Mouse (Mus musculus): Measurements from ENCODE around the gene Tbl1x. TPM values are rescaled to one million over a fixed set of nuclear protein-coding genes. Genes with fewer than 3 reads are reported as not detected.

The Tbl1x gene
- total and polyA plus RNA-seq, 3 experiments, result 14.7 to 32.5 (median 30.7) TPM

- H3K4me1 ChIP-seq (ENCODE audit: control insufficient read depth, insufficient read depth, low read length), result peaks cover 8% of the 10 kb centered on the region
- intact Hi-C loops (cut with DNase I), result no loop called here
- peaks cover 2% of the 10 kb centered on the region; the same call in 1 of the 2 replicates for H3K79me2 ChIP-seq (replicated peaks; ENCODE audit: control insufficient read depth, insufficient read depth, low read length)
- no peak overlapping the region for H3K4me3 ChIP-seq
- DNase-seq, result peak in 1 of 2 experiments; percentile 51
- H3K36me3 ChIP-seq (ENCODE audit: control insufficient read depth, insufficient read depth, low read length), result no peaks in the 10 kb centered on the region
- H3K27ac ChIP-seq, result no peak overlapping the region
- H3K27me3 ChIP-seq (ENCODE audit: control insufficient read depth, insufficient read depth, low read length), result no peaks in the 10 kb centered on the region
- no peak overlapping the region for H3K9ac ChIP-seq (ENCODE audit: low read depth, low read length)
- TF ChIP-seq CTCF (IDR thresholded peaks at IDR 0.05) (no peak), EP300 (IDR thresholded peaks at IDR 0.05; ENCODE audit: insufficient read depth, low read depth, low read length) (0 out of 2 replicates have a peak, but pooled peaks have one; percentile 17)
Measured at GRCm38 (mm10) chrX:77559199-77559881, 48.5 kb downstream of the Tbl1x start.

GRCm38 (mm10) chrX:77563616-77564015 lies 52.8 kb downstream of the Tbl1x start:
- intact Hi-C loops (cut with DNase I), result no loop called here
- no peak overlapping the region for H3K27ac ChIP-seq
- no peak for DNase-seq
- H3K4me1 ChIP-seq (ENCODE audit: control insufficient read depth, insufficient read depth, low read length), result peaks cover 10% of the 10 kb centered on the region
- no peak for TF ChIP-seq POLR2A (IDR thresholded peaks at IDR 0.05; ENCODE audit: insufficient read depth, low read depth, low read length)
- no peak for TF ChIP-seq CTCF (IDR thresholded peaks at IDR 0.05)
- no peak for TF ChIP-seq EP300 (IDR thresholded peaks at IDR 0.05; ENCODE audit: insufficient read depth, low read depth, low read length)
- H3K27me3 ChIP-seq (ENCODE audit: control insufficient read depth, insufficient read depth, low read length), result no peaks in the 10 kb centered on the region
- no peak overlapping the region for H3K9ac ChIP-seq (ENCODE audit: low read depth, low read length)
- H3K79me2 ChIP-seq (replicated peaks; ENCODE audit: control insufficient read depth, insufficient read depth, low read length), result 0 out of 2 replicates have a peak, but pooled peaks cover 2% of the 10 kb centered on the region
- WGBS, result 69% methylated on average over 2 of the region's 2 CpGs
- H3K4me3 ChIP-seq, result no peak overlapping the region
- H3K36me3 ChIP-seq (ENCODE audit: control insufficient read depth, insufficient read depth, low read length), result no peaks in the 10 kb centered on the region

GRCm38 (mm10) chrX:77566739-77567138 lies 55.9 kb downstream of the Tbl1x start:
- no peak for DNase-seq
- no peaks in the 10 kb centered on the region for H3K36me3 ChIP-seq (ENCODE audit: control insufficient read depth, insufficient read depth, low read length)
- H3K9ac ChIP-seq (ENCODE audit: low read depth, low read length), result no peak overlapping the region
- no peak overlapping the region for H3K4me3 ChIP-seq
- H3K27ac ChIP-seq, result no peak overlapping the region
- intact Hi-C loops (cut with DNase I), result no loop called here
- TF ChIP-seq CTCF (IDR thresholded peaks at IDR 0.05) (no peak), POLR2A (IDR thresholded peaks at IDR 0.05; ENCODE audit: insufficient read depth, low read depth, low read length) (no peak), EP300 (IDR thresholded peaks at IDR 0.05; ENCODE audit: insufficient read depth, low read depth, low read length) (no peak)
- H3K27me3 ChIP-seq (ENCODE audit: control insufficient read depth, insufficient read depth, low read length), result no peaks in the 10 kb centered on the region
- no peaks in the 10 kb centered on the region for H3K79me2 ChIP-seq (replicated peaks; ENCODE audit: control insufficient read depth, insufficient read depth, low read length)
- WGBS, result 83% methylated on average over 1 of the region's 1 CpGs
- H3K4me1 ChIP-seq (ENCODE audit: control insufficient read depth, insufficient read depth, low read length), result peaks cover 6% of the 10 kb centered on the region

- WGBS, result 53% methylated on average over 2 of the region's 2 CpGs
- Histone ChIP-seq H3K27ac (no peak overlapping the region), H3K36me3 (ENCODE audit: control insufficient read depth, insufficient read depth, low read length) (no peaks in the 10 kb centered on the region), H3K79me2 (replicated peaks; ENCODE audit: control insufficient read depth, insufficient read depth, low read length) (no peaks in the 10 kb centered on the region), H3K4me1 (ENCODE audit: control insufficient read depth, insufficient read depth, low read length) (peaks cover 2% of the 10 kb centered on the region), H3K27me3 (ENCODE audit: control insufficient read depth, insufficient read depth, low read length) (no peaks in the 10 kb centered on the region), H3K9ac (ENCODE audit: low read depth, low read length) (no peak overlapping the region), H3K4me3 (no peak overlapping the region)
- intact Hi-C loops (cut with DNase I), result no loop called here
- no peak for DNase-seq
- TF ChIP-seq POLR2A (IDR thresholded peaks at IDR 0.05; ENCODE audit: insufficient read depth, low read depth, low read length) (no peak), EP300 (IDR thresholded peaks at IDR 0.05; ENCODE audit: insufficient read depth, low read depth, low read length) (no peak), CTCF (IDR thresholded peaks at IDR 0.05) (no peak)
Measured at GRCm38 (mm10) chrX:77568013-77568412, 57.2 kb downstream of the Tbl1x start.

- Histone ChIP-seq H3K27me3 (ENCODE audit: control insufficient read depth, insufficient read depth, low read length) (no peaks in the 10 kb centered on the region), H3K27ac (no peak overlapping the region), H3K36me3 (ENCODE audit: control insufficient read depth, insufficient read depth, low read length) (peaks cover 4% of the 10 kb centered on the region; the same call in 1 of the 2 replicates), H3K4me1 (ENCODE audit: control insufficient read depth, insufficient read depth, low read length) (peaks cover 2% of the 10 kb centered on the region), H3K79me2 (replicated peaks; ENCODE audit: control insufficient read depth, insufficient read depth, low read length) (no peaks in the 10 kb centered on the region), H3K9ac (ENCODE audit: low read depth, low read length) (no peak overlapping the region), H3K4me3 (no peak overlapping the region)
- intact Hi-C loops (cut with DNase I), result no loop called here
- TF ChIP-seq EP300 (IDR thresholded peaks at IDR 0.05; ENCODE audit: insufficient read depth, low read depth, low read length) (no peak), POLR2A (IDR thresholded peaks at IDR 0.05; ENCODE audit: insufficient read depth, low read depth, low read length) (no peak), CTCF (IDR thresholded peaks at IDR 0.05) (no peak)
- no peak for DNase-seq
- 81% methylated on average over 1 of the region's 1 CpGs for WGBS
Measured at GRCm38 (mm10) chrX:77573743-77574142, 62.9 kb downstream of the Tbl1x start.

- Histone ChIP-seq H3K4me1 (ENCODE audit: control insufficient read depth, insufficient read depth, low read length) (peaks cover 9% of the 10 kb centered on the region), H3K27ac (no peak overlapping the region), H3K36me3 (ENCODE audit: control insufficient read depth, insufficient read depth, low read length) (peaks cover 22% of the 10 kb centered on the region), H3K9ac (ENCODE audit: low read depth, low read length) (no peak overlapping the region), H3K27me3 (ENCODE audit: control insufficient read depth, insufficient read depth, low read length) (no peaks in the 10 kb centered on the region), H3K4me3 (no peak overlapping the region), H3K79me2 (replicated peaks; ENCODE audit: control insufficient read depth, insufficient read depth, low read length) (no peaks in the 10 kb centered on the region)
- no peak for DNase-seq
- TF ChIP-seq CTCF (IDR thresholded peaks at IDR 0.05) (no peak), EP300 (IDR thresholded peaks at IDR 0.05; ENCODE audit: insufficient read depth, low read depth, low read length) (no peak)
- WGBS, result 58% methylated on average over 3 of the region's 3 CpGs
- intact Hi-C loops (cut with DNase I), result loop anchor here (5.0 kb wide), 1 partner anchor 55 kb away; no protein-coding TSS in a partner anchor
Measured at GRCm38 (mm10) chrX:77577108-77577507, 66.3 kb downstream of the Tbl1x start.
